Mouse (Mus musculus) kidney, adult 2 months (tissue): ENCODE results near the gene Anxa11.

Experiments
- CTCF ChIP-seq: fragments of 200-500 bp; conservative IDR thresholded peaks from 2 replicates; pipeline ENCODE4 v1.5.1; 2011; ENCODE audit warnings: low read depth, mild to moderate bottlenecking, control low read depth, low read length, moderate library complexity, mixed read lengths; ENCODE audit not compliant: insufficient read depth, insufficient read length
- POLR2A ChIP-seq: fragments of 200-500 bp; IDR thresholded peaks from one replicate; pipeline ENCODE4 v1.6.1; 2011; ENCODE audit warnings: low read depth, low read length, control low read depth

DNA sequence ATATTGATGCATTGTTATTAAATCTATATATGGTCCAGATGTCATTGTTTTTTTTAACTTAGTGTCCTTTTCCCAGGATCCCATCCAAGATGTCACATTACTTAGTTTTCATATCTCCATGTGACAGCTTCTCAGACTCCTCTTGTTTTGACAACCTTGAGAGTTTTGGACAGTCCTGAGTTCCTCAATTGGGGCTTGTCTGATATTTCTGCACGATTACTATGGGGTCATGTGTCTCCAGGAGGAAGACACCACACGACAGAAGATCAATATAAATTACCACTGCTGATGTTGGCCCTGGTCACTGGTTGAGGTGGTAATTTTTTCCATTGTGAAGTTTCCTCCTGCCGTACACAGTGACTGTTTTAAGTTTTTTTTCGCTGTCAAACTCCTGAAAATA lies 377 bp upstream of the Anxa11 start:
- TF ChIP-seq CTCF (no peak), POLR2A (no peak)
